Comparison of ENCODE assay signal across 26 mouse cellular contexts in genomic region chr15:99078181-99078910, GRCm38 (mm10). TPM values are rescaled to one million over a fixed set of nuclear protein-coding genes. Genes with fewer than 3 reads are reported as not detected.
DNase-seq lines count a peak whose midpoint lies in the region; ATAC-seq and TF ChIP-seq lines count a peak whose summit lies in the region.
"Had no signal": no experiment of that assay in that cellular context is flagged by ENCODE, and none has a peak within 500 bp of the region (broad histone marks: within the 10 kb centered on the region; RNA-seq: fewer than 3 reads in every experiment).

No protein-coding gene starts in this region.

- H3K36me3 ChIP-seq in heart, embryonic 14.5 days (ENCODE audit: control insufficient read depth, insufficient read depth, low read length): peaks cover 62% of the 10 kb centered on the region
- peaks cover 31% of the 10 kb centered on the region for H3K36me3 ChIP-seq in embryonic facial prominence, embryonic 14.5 days (ENCODE audit: control insufficient read depth, insufficient read depth, low read length)
- peaks cover 22% of the 10 kb centered on the region for H3K36me3 ChIP-seq in myocyte (ENCODE audit: control insufficient read depth, insufficient read depth)

- H3K27ac ChIP-seq in heart, embryonic 14.5 days (replicated peaks in 1 of 2; ENCODE audit: control insufficient read depth in 1 of 2, insufficient read depth in 1 of 2, low read depth in 2 of 2, low read length in 2 of 2): no peak overlapping the region
- H3K27ac ChIP-seq in embryonic facial prominence, embryonic 14.5 days (replicated peaks; ENCODE audit: low read depth, low read length): no peak overlapping the region
- H3K27ac ChIP-seq: embryonic facial prominence, embryonic 15.5 days; kidney, postnatal 0 days; left cerebral cortex, adult 2 months; liver, embryonic 13.5 days; midbrain, embryonic 13.5 days; neural tube, embryonic 12.5 days had no signal

- H3ac ChIP-seq in myocyte (ENCODE audit: control insufficient read depth, insufficient read length): no peak overlapping the region

- ATAC-seq in heart, embryonic 14.5 days (ENCODE audit: insufficient number of reproducible peaks, insufficient read depth, low FRiP score, low read depth): no peak
- no peak for ATAC-seq in embryonic facial prominence, embryonic 14.5 days (ENCODE audit: low read depth)
- ATAC-seq: intestine, postnatal 0 days; midbrain, embryonic 13.5 days had no signal

- H3K9ac ChIP-seq in heart, embryonic 14.5 days (ENCODE audit: low read length): 0 out of 2 replicates have a peak overlapping the region, but pooled peaks have one; percentile 21
- H3K9ac ChIP-seq in embryonic facial prominence, embryonic 14.5 days (ENCODE audit: low read depth, low read length): peak overlapping the region; percentile 2
- H3K9ac ChIP-seq: embryonic facial prominence, embryonic 15.5 days; heart, embryonic 12.5 days; lung, embryonic 14.5 days; midbrain, embryonic 13.5 days; neural tube, embryonic 12.5 days had no signal

- H3K4me2 ChIP-seq in heart, embryonic 14.5 days (ENCODE audit: low read length): no peak overlapping the region
- no peak overlapping the region for H3K4me2 ChIP-seq in embryonic facial prominence, embryonic 14.5 days (ENCODE audit: low read depth, low read length)
- no peak overlapping the region for H3K4me2 ChIP-seq in myocyte (ENCODE audit: low read depth)
- H3K4me2 ChIP-seq: embryonic facial prominence, embryonic 15.5 days; heart, embryonic 12.5 days; liver, embryonic 13.5 days; lung, embryonic 14.5 days; midbrain, embryonic 13.5 days; neural tube, embryonic 12.5 days had no signal

- peak; percentile 42 for TF ChIP-seq POLR2A in myocyte (IDR thresholded peaks at IDR 0.05; ENCODE audit: insufficient read length, low read depth)

- H3K4me1 ChIP-seq in heart, embryonic 14.5 days (ENCODE audit: control insufficient read depth in 2 of 2, insufficient read depth in 2 of 2, low read length in 2 of 2): peaks cover 10 to 23% of the 10 kb centered on the region in 2 experiments
- H3K4me1 ChIP-seq in embryonic facial prominence, embryonic 14.5 days (ENCODE audit: control insufficient read depth, insufficient read depth, low read length): peaks cover 14% of the 10 kb centered on the region

- H3K4me3 ChIP-seq in heart, embryonic 14.5 days (ENCODE audit: control insufficient read depth in 1 of 2, insufficient read depth in 1 of 2, low read depth in 1 of 2, low read length in 2 of 2): no peak overlapping the region
- H3K4me3 ChIP-seq in embryonic facial prominence, embryonic 14.5 days (ENCODE audit: low read depth, low read length): no peak overlapping the region
- H3K4me3 ChIP-seq in myocyte: no peak overlapping the region
- H3K4me3 ChIP-seq: embryonic facial prominence, embryonic 15.5 days; heart, embryonic 12.5 days; left cerebral cortex, adult 2 months; liver, embryonic 13.5 days; megakaryocyte, embryonic 14.5 days; midbrain, embryonic 13.5 days; neural tube, embryonic 12.5 days had no signal

- DNase-seq in heart, postnatal 4 days: no peak
- DNase-seq in testis, postnatal 10 days (ENCODE audit: low spot score): peak; percentile 33
- DNase-seq in testis, postnatal 14 days (ENCODE audit: low spot score): no peak
- no peak for DNase-seq in embryonic facial prominence, embryonic 14.5 days (ENCODE audit: low spot score)
- DNase-seq in cerebellum, postnatal 4 days (ENCODE audit: low spot score in 2 of 2): no peak
- DNase-seq in cerebellum, postnatal 36 days: no peak
- DNase-seq: adrenal gland, postnatal 14 days; cerebellum, adult 9-10 months; heart, postnatal 14 days; liver, embryonic 13.5 days; lung, embryonic 14.5 days; right cerebral cortex, postnatal 14 days; thymus, postnatal 25 days had no signal

- WGBS in heart, embryonic 14.5 days: 80% methylated on average over 15 of the region's 15 CpGs
- 53% methylated on average over 13 of the region's 15 CpGs for WGBS in embryonic facial prominence, embryonic 14.5 days

- peaks cover 13% of the 10 kb centered on the region for H3K79me2 ChIP-seq in myocyte (ENCODE audit: control insufficient read depth, insufficient read depth)

- H3K27me3 ChIP-seq in heart, embryonic 14.5 days (ENCODE audit: control insufficient read depth, insufficient read depth, low read length): no peaks in the 10 kb centered on the region; the same call in 1 of the 2 replicates
- no peaks in the 10 kb centered on the region for H3K27me3 ChIP-seq in embryonic facial prominence, embryonic 14.5 days (replicated peaks; ENCODE audit: control insufficient read depth, insufficient read depth, low read length)
- no peaks in the 10 kb centered on the region for H3K27me3 ChIP-seq in myocyte (ENCODE audit: control insufficient read depth, insufficient read depth, insufficient read length)
- H3K27me3 ChIP-seq: megakaryocyte, embryonic 14.5 days had no signal

- no peaks in the 10 kb centered on the region for H3K9me3 ChIP-seq in heart, embryonic 14.5 days (ENCODE audit: control insufficient read depth, low read length)
- no peaks in the 10 kb centered on the region for H3K9me3 ChIP-seq in embryonic facial prominence, embryonic 14.5 days (ENCODE audit: control insufficient read depth, low read length)
- H3K9me3 ChIP-seq: embryonic facial prominence, embryonic 15.5 days; heart, embryonic 12.5 days; liver, embryonic 13.5 days; megakaryocyte, embryonic 14.5 days; midbrain, embryonic 13.5 days; neural tube, embryonic 12.5 days had no signal

TF ChIP-seq in myocyte, 11 proteins besides CTCF, POLR2A, EP300 and RAD21:
- no peak for TF ChIP-seq MAX (IDR thresholded peaks at IDR 0.05; ENCODE audit: low read depth)
- no peak for TF ChIP-seq MYOG (IDR thresholded peaks at IDR 0.05; ENCODE audit: control insufficient read depth in 1 of 3, insufficient read depth in 1 of 3, insufficient read length in 2 of 3, low read depth in 2 of 3)
- TF ChIP-seq POLR2AphosphoS2 (IDR thresholded peaks at IDR 0.05; ENCODE audit: insufficient read length, low read depth): peak; percentile 19
- no peak for TF ChIP-seq TCF12 (IDR thresholded peaks at IDR 0.05; ENCODE audit: insufficient read depth, poor library complexity, severe bottlenecking)
- TF ChIP-seq SRF (IDR thresholded peaks at IDR 0.05; ENCODE audit: control insufficient read depth, insufficient read length, low read depth): no peak
- TF ChIP-seq E2F4 (IDR thresholded peaks at IDR 0.05; ENCODE audit: insufficient read depth): no peak

RNA-seq across cellular contexts. Expression of gene Troap, which starts 4.0 kb away (rescaled TPM):
- 14.8 and 16.5 TPM in 2 replicates for polyA plus RNA-seq in heart, embryonic 14.5 days (2014; fragmentation: Nextera tagmentation; extraction: Ambion mirVana)
- 10 to 100 TPM; 17.8 to 18.7 TPM for total RNA-seq in heart, postnatal 4 days (2021)
- polyA plus RNA-seq in embryonic facial prominence, embryonic 14.5 days (2014; fragmentation: Nextera tagmentation; extraction: Ambion mirVana): 15.3 and 24.4 TPM in 2 replicates
- 18.6 TPM for polyA plus RNA-seq in myocyte (2012; fragmentation: generic; extraction: Trizol)

RNA-seq across cellular contexts. Expression of gene C1ql4, which starts 9.3 kb away (rescaled TPM):
- polyA plus RNA-seq in heart, embryonic 14.5 days (2014; fragmentation: Nextera tagmentation; extraction: Ambion mirVana): 0.27 and 0.41 TPM in 2 replicates
- under 1 TPM in 1 of 2 experiments, not detected in 1; 0.19 TPM for total RNA-seq in heart, postnatal 4 days (2021)
- polyA plus RNA-seq in embryonic facial prominence, embryonic 14.5 days (2014; fragmentation: Nextera tagmentation; extraction: Ambion mirVana): 0.11 and 0.13 TPM in 2 replicates
- polyA plus RNA-seq in myocyte (2012; fragmentation: generic; extraction: Trizol): 0.10 TPM
- total RNA-seq: adrenal gland, postnatal 14 days; gastrocnemius, postnatal 4 days; heart, postnatal 14 days; left cerebral cortex, adult 2 months; left cerebral cortex, postnatal 36 days had no signal
- polyA plus RNA-seq: cortical plate, adult 2 months; liver, embryonic 13.5 days; lung, embryonic 14.5 days had no signal

RNA-seq across cellular contexts. Expression of gene Dnajc22, which starts 14.6 kb away (rescaled TPM):
- 0.93 and 1.3 TPM in 2 replicates for polyA plus RNA-seq in heart, embryonic 14.5 days (2014; fragmentation: Nextera tagmentation; extraction: Ambion mirVana)
- total RNA-seq in heart, postnatal 4 days (2021): 1 to 10 TPM in 1 of 2 experiments, under 1 TPM in 1; 0.79 to 1.2 TPM
- 0.38 TPM in 1 of 2 replicates, not detected in the other for polyA plus RNA-seq in embryonic facial prominence, embryonic 14.5 days (2014; fragmentation: Nextera tagmentation; extraction: Ambion mirVana)
- 0.78 TPM for polyA plus RNA-seq in myocyte (2012; fragmentation: generic; extraction: Trizol)
- total RNA-seq: gastrocnemius, postnatal 4 days had no signal

RNA-seq across cellular contexts. Expression of gene Prph, which starts 23.4 kb away (rescaled TPM):
- polyA plus RNA-seq in heart, embryonic 14.5 days (2014; fragmentation: Nextera tagmentation; extraction: Ambion mirVana): 0.36 and 3.2 TPM in 2 replicates
- total RNA-seq in heart, postnatal 4 days (2021): 1 to 10 TPM in 1 of 2 experiments, under 1 TPM in 1; 0.60 to 1.3 TPM
- polyA plus RNA-seq in embryonic facial prominence, embryonic 14.5 days (2014; fragmentation: Nextera tagmentation; extraction: Ambion mirVana): 66.3 and 71.0 TPM in 2 replicates
- polyA plus RNA-seq in myocyte (2012; fragmentation: generic; extraction: Trizol): 0.98 TPM

RNA-seq across cellular contexts. Expression of gene Spats2, which starts 47.4 kb away (rescaled TPM):
- polyA plus RNA-seq in heart, embryonic 14.5 days (2014; fragmentation: Nextera tagmentation; extraction: Ambion mirVana): 34.8 and 35.9 TPM in 2 replicates
- 10 to 100 TPM; 24.8 to 28.3 TPM for total RNA-seq in heart, postnatal 4 days (2021)
- polyA plus RNA-seq in embryonic facial prominence, embryonic 14.5 days (2014; fragmentation: Nextera tagmentation; extraction: Ambion mirVana): 35.5 and 38.9 TPM in 2 replicates
- polyA plus RNA-seq in myocyte (2012; fragmentation: generic; extraction: Trizol): 39.1 TPM
